Mouse (Mus musculus): ENCODE measurements around the gene Rbm3. TPM values are rescaled to one million over a fixed set of nuclear protein-coding genes. Genes with fewer than 3 reads are reported as not detected.
"Not testable (repeated sequence)": the region's sequence is repeated elsewhere in the genome, so short reads cannot be mapped to it uniquely, and the experiment has no call there.

Rbm3 gene
- polyA plus RNA-seq, 1 experiment from 2014 or later: 425 TPM

- no peaks in the 10 kb centered on the region for H3K9me3 ChIP-seq (replicated peaks)
- H3K4me3 ChIP-seq (replicated peaks): no peak overlapping the region
- H3K36me3 ChIP-seq: peaks cover 12% of the 10 kb centered on the region; the same call in 1 of the 2 replicates
- no peak overlapping the region for H3K9ac ChIP-seq
- no peaks in the 10 kb centered on the region for H3K4me1 ChIP-seq
- no peak for ATAC-seq (ENCODE audit: insufficient number of reproducible peaks, low FRiP score, low TSS enrichment, low read depth)
- no peak overlapping the region for H3K27ac ChIP-seq (replicated peaks)
- 74% methylated on average over 7 of the region's 7 CpGs for WGBS
- H3K4me2 ChIP-seq (replicated peaks): no peak overlapping the region
- H3K27me3 ChIP-seq: no peaks in the 10 kb centered on the region
Measured at GRCm38 (mm10) chrX:8125235-8125634, 20.4 kb downstream of the Rbm3 start.

- WGBS: 82% methylated on average over 6 of the region's 6 CpGs
- H3K4me2 ChIP-seq (replicated peaks): no peak overlapping the region
- no peak overlapping the region for H3K4me3 ChIP-seq (replicated peaks)
Measured at GRCm38 (mm10) chrX:8123821-8124470, 21.7 kb downstream of the Rbm3 start.

GRCm38 (mm10) chrX:8117264-8117663 lies 28.4 kb downstream of the Rbm3 start:
- no peak overlapping the region for H3K4me2 ChIP-seq (replicated peaks)
- no peak for ATAC-seq (ENCODE audit: insufficient number of reproducible peaks, low FRiP score, low TSS enrichment, low read depth)
- H3K36me3 ChIP-seq: no peaks in the 10 kb centered on the region
- H3K27me3 ChIP-seq: no peaks in the 10 kb centered on the region
- no peaks in the 10 kb centered on the region for H3K4me1 ChIP-seq
- H3K27ac ChIP-seq (replicated peaks): no peak overlapping the region
- H3K4me3 ChIP-seq (replicated peaks): no peak overlapping the region
- no peak overlapping the region for H3K9ac ChIP-seq
- no peaks in the 10 kb centered on the region for H3K9me3 ChIP-seq (replicated peaks)

More at GRCm38 (mm10) chrX:8123821-8124470, 21.7 kb downstream of the Rbm3 start:
- H3K9me3 ChIP-seq (replicated peaks): no peaks in the 10 kb centered on the region
- H3K27me3 ChIP-seq: no peaks in the 10 kb centered on the region
- no peak for ATAC-seq (ENCODE audit: insufficient number of reproducible peaks, low FRiP score, low TSS enrichment, low read depth)
- H3K27ac ChIP-seq (replicated peaks): no peak overlapping the region
- H3K9ac ChIP-seq: no peak overlapping the region
- no peaks in the 10 kb centered on the region for H3K4me1 ChIP-seq
- H3K36me3 ChIP-seq: peaks cover 11% of the 10 kb centered on the region; the same call in 1 of the 2 replicates

GRCm38 (mm10) chrX:8115275-8115674 lies 30.4 kb downstream of the Rbm3 start:
- no peaks in the 10 kb centered on the region for H3K9me3 ChIP-seq (replicated peaks)
- no peaks in the 10 kb centered on the region for H3K36me3 ChIP-seq
- H3K4me2 ChIP-seq (replicated peaks): no peak overlapping the region
- no peak overlapping the region for H3K9ac ChIP-seq
- no peak overlapping the region for H3K27ac ChIP-seq (replicated peaks)
- WGBS: 75% methylated on average over 4 of the region's 4 CpGs
- no peak for ATAC-seq (ENCODE audit: insufficient number of reproducible peaks, low FRiP score, low TSS enrichment, low read depth)
- no peaks in the 10 kb centered on the region for H3K4me1 ChIP-seq
- H3K27me3 ChIP-seq: no peaks in the 10 kb centered on the region
- no peak overlapping the region for H3K4me3 ChIP-seq (replicated peaks)

- H3K27me3 ChIP-seq: no peaks in the 10 kb centered on the region
- no peak overlapping the region for H3K4me2 ChIP-seq (replicated peaks)
- no peaks in the 10 kb centered on the region for H3K9me3 ChIP-seq (replicated peaks)
- WGBS: 92% methylated on average over 3 of the region's 3 CpGs
- no peaks in the 10 kb centered on the region for H3K4me1 ChIP-seq
- ATAC-seq (ENCODE audit: insufficient number of reproducible peaks, low FRiP score, low TSS enrichment, low read depth): no peak
- no peak overlapping the region for H3K4me3 ChIP-seq (replicated peaks)
- H3K36me3 ChIP-seq: no peaks in the 10 kb centered on the region
- H3K9ac ChIP-seq: no peak overlapping the region
- H3K27ac ChIP-seq (replicated peaks): no peak overlapping the region
Measured at GRCm38 (mm10) chrX:8105019-8105418, 40.7 kb downstream of the Rbm3 start.

- Histone ChIP-seq H3K9ac (no peak overlapping the region), H3K4me2 (replicated peaks) (no peak overlapping the region), H3K4me3 (replicated peaks) (no peak overlapping the region), H3K27me3 (no peaks in the 10 kb centered on the region), H3K9me3 (replicated peaks) (no peaks in the 10 kb centered on the region), H3K27ac (replicated peaks) (no peak overlapping the region), H3K4me1 (no peaks in the 10 kb centered on the region), H3K36me3 (no peaks in the 10 kb centered on the region)
- WGBS: 43% methylated on average over 7 of the region's 7 CpGs
- ATAC-seq (ENCODE audit: insufficient number of reproducible peaks, low FRiP score, low TSS enrichment, low read depth): no peak
Measured at GRCm38 (mm10) chrX:8102213-8102668, 43.4 kb downstream of the Rbm3 start.

GRCm38 (mm10) chrX:8101017-8101416 lies 44.7 kb downstream of the Rbm3 start:
- H3K36me3 ChIP-seq: no peaks in the 10 kb centered on the region
- no peak overlapping the region for H3K4me3 ChIP-seq (replicated peaks)
- H3K4me1 ChIP-seq: no peaks in the 10 kb centered on the region
- no peak for ATAC-seq (ENCODE audit: insufficient number of reproducible peaks, low FRiP score, low TSS enrichment, low read depth)
- no peaks in the 10 kb centered on the region for H3K9me3 ChIP-seq (replicated peaks)
- no peak overlapping the region for H3K27ac ChIP-seq (replicated peaks)
- no peaks in the 10 kb centered on the region for H3K27me3 ChIP-seq
- H3K9ac ChIP-seq: no peak overlapping the region
- WGBS: 18% methylated on average over 3 of the region's 3 CpGs
- H3K4me2 ChIP-seq (replicated peaks): no peak overlapping the region

GRCm38 (mm10) chrX:8099435-8099834 lies 46.2 kb downstream of the Rbm3 start:
- no peak overlapping the region for H3K27ac ChIP-seq (replicated peaks)
- no peaks in the 10 kb centered on the region for H3K36me3 ChIP-seq
- H3K4me2 ChIP-seq (replicated peaks): no peak overlapping the region
- no peak for ATAC-seq (ENCODE audit: insufficient number of reproducible peaks, low FRiP score, low TSS enrichment, low read depth)
- no peak overlapping the region for H3K9ac ChIP-seq
- H3K4me1 ChIP-seq: no peaks in the 10 kb centered on the region
- no peak overlapping the region for H3K4me3 ChIP-seq (replicated peaks)
- 66% methylated on average over 4 of the region's 4 CpGs for WGBS
- H3K27me3 ChIP-seq: no peaks in the 10 kb centered on the region
- no peaks in the 10 kb centered on the region for H3K9me3 ChIP-seq (replicated peaks)

- H3K4me3 ChIP-seq (replicated peaks): peak overlapping the region; percentile 30
- no peaks in the 10 kb centered on the region for H3K36me3 ChIP-seq
- no peak overlapping the region for H3K9ac ChIP-seq
- H3K9me3 ChIP-seq (replicated peaks): no peaks in the 10 kb centered on the region
- H3K27ac ChIP-seq (replicated peaks): peak overlapping the region; percentile 58; the same call in 1 of the 2 replicates
- 15% methylated on average over 19 of the region's 19 CpGs for WGBS
- no peaks in the 10 kb centered on the region for H3K4me1 ChIP-seq
- H3K27me3 ChIP-seq: no peaks in the 10 kb centered on the region
- peak overlapping the region; percentile 36; the same call in 1 of the 2 replicates for H3K4me2 ChIP-seq (replicated peaks)
- ATAC-seq (ENCODE audit: insufficient number of reproducible peaks, low FRiP score, low TSS enrichment, low read depth): peak; percentile 95
Measured at GRCm38 (mm10) chrX:8096787-8097242, 48.9 kb downstream of the Rbm3 start.

- H3K9ac ChIP-seq: not testable (repeated sequence)
Measured at GRCm38 (mm10) chrX:8096068-8096786, 49.5 kb downstream of the Rbm3 start.

GRCm38 (mm10) chrX:8095546-8095945 lies 50.1 kb downstream of the Rbm3 start:
- Histone ChIP-seq H3K9me3 (replicated peaks) (no peaks in the 10 kb centered on the region), H3K4me2 (replicated peaks) (peak overlapping the region; percentile 33; the same call in 1 of the 2 replicates), H3K27ac (replicated peaks) (no peak overlapping the region), H3K4me1 (no peaks in the 10 kb centered on the region), H3K9ac (no peak overlapping the region), H3K4me3 (replicated peaks) (peak overlapping the region; percentile 32), H3K36me3 (no peaks in the 10 kb centered on the region), H3K27me3 (no peaks in the 10 kb centered on the region)
- ATAC-seq (ENCODE audit: insufficient number of reproducible peaks, low FRiP score, low TSS enrichment, low read depth): no peak
- WGBS: 83% methylated on average over 10 of the region's 10 CpGs

More at GRCm38 (mm10) chrX:8096068-8096786, 49.5 kb downstream of the Rbm3 start:
- H3K27me3 ChIP-seq; H3K36me3 ChIP-seq; H3K27ac ChIP-seq (replicated peaks); H3K9me3 ChIP-seq (replicated peaks); H3K4me1 ChIP-seq: not testable (repeated sequence)
- Histone ChIP-seq H3K4me2 (replicated peaks) (peak overlapping the region; percentile 36; the same call in 1 of the 2 replicates), H3K4me3 (replicated peaks) (peak overlapping the region; percentile 32)
- WGBS: 13% methylated on average over 24 of the region's 48 CpGs
- peak; percentile 95 for ATAC-seq (ENCODE audit: insufficient number of reproducible peaks, low FRiP score, low TSS enrichment, low read depth)
